Mouse (Mus musculus): ENCODE data around the gene Evi5.

Evi5 gene

GRCm38 (mm10) chr5:107873886-107874302 lies 1.0 kb downstream of the Evi5 start:
- in situ Hi-C loops (cut with MboI, MseI): loop anchor here in 1 of 2 experiments (25.0 kb wide), 1 partner anchor 1437 kb away; no protein-coding TSS in a partner anchor

GRCm38 (mm10) chr5:107873330-107873729 lies 1.6 kb downstream of the Evi5 start:
- in situ Hi-C loops (cut with MboI, MseI): loop anchor here in 1 of 2 experiments (25.0 kb wide), 1 partner anchor 1436 kb away; no protein-coding TSS in a partner anchor

GRCm38 (mm10) chr5:107869701-107870100 lies 5.2 kb downstream of the Evi5 start:
- in situ Hi-C loops (cut with MboI, MseI): loop anchor here in 1 of 2 experiments (25.0 kb wide), 1 partner anchor 1432 kb away; no protein-coding TSS in a partner anchor

- in situ Hi-C loops (cut with MboI, MseI): loop anchor here in 1 of 2 experiments (25.0 kb wide), 1 partner anchor 1432 kb away; no protein-coding TSS in a partner anchor
Observed at GRCm38 (mm10) chr5:107868905-107869424, 5.9 kb downstream of the Evi5 start.

DNA sequence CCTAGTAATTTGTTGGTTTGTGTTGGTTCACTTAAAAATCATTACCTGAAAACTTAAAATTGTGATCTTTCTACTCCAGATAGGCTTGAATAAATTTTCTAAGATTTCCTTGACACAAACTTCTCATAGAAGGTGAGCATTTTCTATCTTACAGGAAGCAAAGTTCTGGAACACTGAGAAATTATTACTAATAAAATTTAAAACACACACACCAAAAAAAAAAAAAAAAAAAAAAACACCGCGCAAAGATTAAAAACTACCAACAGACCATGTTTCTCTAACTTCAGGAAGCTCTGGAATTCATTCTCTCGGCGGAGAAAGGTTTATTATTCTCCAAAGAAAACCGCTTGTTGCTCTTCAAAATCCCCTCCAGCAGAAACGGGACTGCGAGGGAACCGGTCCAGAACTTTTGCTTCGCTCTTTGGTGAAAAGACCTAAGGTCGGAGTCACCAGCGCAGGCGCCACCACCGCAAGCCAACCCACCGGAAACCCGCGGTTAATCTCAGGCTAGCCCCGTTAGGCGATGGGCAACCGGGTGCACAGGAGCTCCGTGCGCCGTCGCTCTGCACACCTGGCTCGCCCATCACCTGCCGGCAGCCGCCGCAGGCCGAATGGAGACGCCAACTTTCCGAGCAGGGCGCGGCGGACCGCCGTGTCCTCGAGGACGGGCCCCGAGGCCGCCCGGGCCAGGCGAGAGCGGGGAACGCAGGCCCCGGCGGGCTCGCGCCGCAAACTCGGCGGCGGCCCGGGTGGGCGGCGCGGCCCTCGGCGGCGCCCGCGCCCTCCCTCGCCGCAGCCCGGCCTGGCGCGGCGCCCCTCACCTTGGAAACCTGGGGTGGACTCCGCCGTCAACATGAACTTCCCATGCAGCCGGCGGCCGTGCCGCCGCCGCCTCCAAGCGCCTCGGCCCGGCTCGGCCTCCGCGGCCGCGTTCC lies 6.7 kb downstream of the Evi5 start:
- in situ Hi-C loops (cut with MboI, MseI): loop anchor here in 1 of 2 experiments (25.0 kb wide), 1 partner anchor 1431 kb away; no protein-coding TSS in a partner anchor

DNA sequence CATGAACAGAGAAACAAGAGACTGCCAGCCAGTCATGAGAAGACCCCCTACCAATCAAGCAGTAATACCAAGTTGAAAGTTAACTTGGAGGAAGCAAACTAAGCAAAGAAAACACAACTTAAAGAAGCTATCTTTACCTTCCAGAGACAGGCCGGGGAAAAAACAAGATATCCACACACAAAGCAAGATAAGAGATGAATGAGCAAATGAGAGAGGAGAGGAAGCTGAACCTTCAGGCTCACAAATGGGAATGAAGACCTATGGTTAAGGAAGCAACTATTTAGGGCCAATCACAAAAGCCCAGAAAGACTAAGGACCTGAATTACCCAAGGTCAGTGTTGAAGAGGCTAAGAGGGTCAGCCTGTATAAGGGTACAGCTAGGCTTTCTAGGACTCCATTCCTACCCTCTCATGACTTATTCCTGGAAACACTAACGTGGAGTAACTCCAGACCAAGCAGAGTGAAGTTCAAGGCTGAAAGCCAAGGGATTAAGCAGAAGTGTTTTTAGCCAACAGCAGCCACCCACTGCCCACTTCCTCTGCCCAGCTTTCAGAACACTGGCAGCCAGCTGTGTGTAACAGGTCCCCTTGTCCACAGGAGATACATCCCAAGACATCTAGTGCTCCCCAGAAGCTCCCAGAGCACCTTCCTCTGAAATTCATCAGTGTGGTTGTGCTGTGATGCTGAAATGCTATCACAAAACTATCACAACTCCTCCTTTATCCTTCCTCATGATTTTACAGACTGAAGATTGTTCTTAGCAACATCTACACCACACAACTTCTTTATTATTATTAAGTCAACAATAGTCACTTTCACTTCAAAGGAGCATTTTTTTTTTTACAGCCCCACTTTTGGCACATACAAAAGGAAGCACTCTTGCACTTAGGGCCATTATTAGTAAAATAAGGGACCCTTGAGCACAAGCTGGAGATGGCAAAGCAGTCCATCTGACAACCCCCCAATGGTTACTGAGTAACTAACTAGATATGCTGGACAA lies 8.5 kb downstream of the Evi5 start:
- in situ Hi-C loops (cut with MboI, MseI): loop anchor here in 1 of 2 experiments (25.0 kb wide), 1 partner anchor 1429 kb away; no protein-coding TSS in a partner anchor

- in situ Hi-C loops (cut with MboI, MseI): loop anchor here (5.0 to 25.0 kb wide), 3 partner anchors 82 to 1427 kb away; no protein-coding TSS in a partner anchor
Observed at GRCm38 (mm10) chr5:107863971-107864370, 10.9 kb downstream of the Evi5 start.

- in situ Hi-C loops (cut with MboI, MseI): loop anchor here in 1 of 2 experiments (25.0 kb wide), 1 partner anchor 1422 kb away; no protein-coding TSS in a partner anchor
Observed at GRCm38 (mm10) chr5:107858963-107859362, 15.9 kb downstream of the Evi5 start.

GRCm38 (mm10) chr5:107855546-107855945 lies 19.4 kb downstream of the Evi5 start:
- in situ Hi-C loops (cut with MboI, MseI): loop anchor here in 1 of 2 experiments (25.0 kb wide), 1 partner anchor 1418 kb away; no protein-coding TSS in a partner anchor

DNA sequence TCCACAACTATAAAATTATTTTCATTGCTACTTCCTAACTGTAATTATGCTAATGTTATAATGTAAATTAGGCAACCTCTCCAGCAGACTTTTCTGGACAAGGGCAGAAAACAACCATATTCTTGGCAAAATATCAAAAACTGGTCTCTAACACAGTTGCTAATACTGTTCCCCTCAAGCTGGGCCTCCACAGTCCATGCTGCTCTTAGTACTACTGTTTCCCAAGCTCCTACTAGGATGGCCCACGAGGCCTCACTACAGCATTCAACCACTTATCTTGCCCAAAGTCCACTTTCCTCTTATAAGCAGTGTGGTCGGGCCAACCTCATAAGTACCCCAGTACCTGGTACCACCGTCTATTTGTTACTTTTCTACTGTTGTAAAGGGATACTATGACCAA lies 20.4 kb downstream of the Evi5 start:
- in situ Hi-C loops (cut with MboI, MseI): loop anchor here in 1 of 2 experiments (5.0 to 25.0 kb wide), 2 partner anchors 57 to 1417 kb away; no protein-coding TSS in a partner anchor

GRCm38 (mm10) chr5:107853807-107854206 lies 21.1 kb downstream of the Evi5 start:
- in situ Hi-C loops (cut with MboI, MseI): loop anchor here in 1 of 2 experiments (5.0 to 25.0 kb wide), 2 partner anchors 57 to 1417 kb away; no protein-coding TSS in a partner anchor

DNA sequence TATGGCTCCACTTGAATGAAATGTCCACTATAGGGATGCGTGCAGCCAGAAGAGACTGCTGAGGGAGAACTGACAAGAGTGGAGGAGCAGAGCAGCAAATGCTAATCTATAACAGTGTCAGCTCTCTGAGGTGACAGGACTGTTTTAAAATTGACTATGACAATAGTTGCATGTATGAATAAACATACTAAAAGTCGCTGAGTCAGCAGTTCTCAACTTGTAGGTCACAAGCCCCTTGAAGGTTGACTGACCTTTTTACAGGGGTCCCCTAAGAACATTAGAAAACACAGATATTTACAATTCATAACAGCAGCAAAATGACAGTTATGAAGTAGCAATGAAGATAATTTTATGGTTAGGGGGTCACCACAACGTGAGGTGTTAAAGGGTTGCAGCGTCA lies 25.9 kb downstream of the Evi5 start:
- in situ Hi-C loops (cut with MboI, MseI): loop anchor here in 1 of 2 experiments (25.0 kb wide), 1 partner anchor 962 kb away; no protein-coding TSS in a partner anchor

GRCm38 (mm10) chr5:107847817-107848216 lies 27.1 kb downstream of the Evi5 start:
- in situ Hi-C loops (cut with MboI, MseI): loop anchor here in 1 of 2 experiments (25.0 kb wide), 1 partner anchor 961 kb away; no protein-coding TSS in a partner anchor

DNA sequence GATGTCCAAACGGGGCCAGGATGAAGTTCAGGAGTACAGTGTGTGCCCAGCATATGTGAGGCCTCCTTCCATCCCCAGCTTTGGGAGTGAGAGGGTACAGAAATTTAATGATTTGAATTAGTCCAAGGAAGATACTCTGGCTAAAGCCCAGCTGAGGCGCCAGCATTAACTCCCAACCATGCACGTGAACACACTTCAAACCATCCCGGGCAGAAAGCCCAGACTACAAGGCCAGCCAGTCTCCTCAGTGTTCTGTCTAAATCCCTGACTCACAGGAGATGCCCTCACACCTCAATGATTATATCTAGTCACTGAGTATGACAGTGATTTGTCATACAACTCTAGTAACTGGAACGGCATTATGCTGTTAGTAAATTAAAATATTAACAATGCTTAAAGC lies 27.6 kb downstream of the Evi5 start:
- in situ Hi-C loops (cut with MboI, MseI): loop anchor here in 1 of 2 experiments (25.0 kb wide), 1 partner anchor 960 kb away; no protein-coding TSS in a partner anchor

DNA sequence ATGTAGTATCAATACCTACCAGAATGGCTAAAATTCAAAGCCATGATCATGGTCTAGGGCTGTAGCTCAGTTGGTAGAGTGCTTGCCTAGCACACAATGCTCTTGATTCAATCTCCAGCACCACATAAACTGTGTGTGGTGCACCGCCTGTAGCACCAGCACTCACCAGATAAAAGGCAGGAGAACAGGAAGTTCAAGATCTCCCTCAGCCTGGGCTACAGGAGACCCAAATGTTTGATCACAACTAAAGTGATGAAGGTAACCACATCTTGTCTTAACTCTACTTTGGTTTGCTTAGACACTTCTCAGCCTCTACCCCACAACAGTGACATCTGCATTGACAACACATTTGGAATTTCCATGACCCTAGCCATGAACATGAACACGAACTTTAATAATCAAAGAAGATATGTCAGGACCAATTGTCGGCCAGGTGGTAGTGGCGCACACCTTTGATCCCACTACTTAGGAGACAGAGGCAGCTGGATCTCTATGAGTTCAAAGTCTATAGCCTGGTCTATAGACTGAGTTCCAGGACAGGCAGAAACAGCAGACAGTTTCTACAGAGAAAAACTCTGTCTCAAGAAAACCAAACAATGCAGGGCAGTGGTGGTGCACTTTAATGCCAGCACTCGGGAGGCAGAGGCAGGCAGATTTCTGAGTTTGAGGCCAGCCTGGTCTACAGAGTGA lies 34.2 kb downstream of the Evi5 start:
- in situ Hi-C loops (cut with MboI, MseI): loop anchor here in 1 of 2 experiments (5.0 to 25.0 kb wide), 2 partner anchors 37 to 953 kb away; partner anchors contain the start of gene Evi5

- in situ Hi-C loops (cut with MboI, MseI): loop anchor here in 1 of 2 experiments (25.0 kb wide), 1 partner anchor 952 kb away; no protein-coding TSS in a partner anchor
Observed at GRCm38 (mm10) chr5:107838891-107839644, 35.8 kb downstream of the Evi5 start.

DNA sequence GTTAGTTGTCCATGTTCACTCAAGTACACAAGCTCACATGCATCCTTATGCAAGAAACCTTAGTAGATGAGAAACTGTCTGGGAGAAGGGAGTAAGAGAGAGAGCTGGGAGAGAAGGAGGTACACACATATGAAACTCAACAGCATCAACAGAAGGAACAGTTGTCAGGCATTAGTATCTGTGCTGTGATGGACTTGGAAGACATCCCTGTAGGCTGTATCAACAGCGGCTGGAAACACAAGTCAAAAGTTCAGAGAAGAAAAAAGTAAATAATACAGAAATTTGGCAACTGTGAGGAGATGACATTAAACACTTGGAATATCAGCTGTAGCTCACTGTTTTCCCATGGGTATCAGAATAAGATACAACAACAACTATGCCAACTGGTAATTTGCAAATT lies 40.6 kb downstream of the Evi5 start:
- in situ Hi-C loops (cut with MboI, MseI): loop anchor here in 1 of 2 experiments (25.0 kb wide), 1 partner anchor 947 kb away; no protein-coding TSS in a partner anchor

- in situ Hi-C loops (cut with MboI, MseI): loop anchor here in 1 of 2 experiments (25.0 kb wide), 1 partner anchor 944 kb away; no protein-coding TSS in a partner anchor
Observed at GRCm38 (mm10) chr5:107831351-107831750, 43.6 kb downstream of the Evi5 start.

All from T-helper 17 cell (primary cell).